Mouse (Mus musculus): ENCODE measurements around the gene Nfkbia.

DNA sequence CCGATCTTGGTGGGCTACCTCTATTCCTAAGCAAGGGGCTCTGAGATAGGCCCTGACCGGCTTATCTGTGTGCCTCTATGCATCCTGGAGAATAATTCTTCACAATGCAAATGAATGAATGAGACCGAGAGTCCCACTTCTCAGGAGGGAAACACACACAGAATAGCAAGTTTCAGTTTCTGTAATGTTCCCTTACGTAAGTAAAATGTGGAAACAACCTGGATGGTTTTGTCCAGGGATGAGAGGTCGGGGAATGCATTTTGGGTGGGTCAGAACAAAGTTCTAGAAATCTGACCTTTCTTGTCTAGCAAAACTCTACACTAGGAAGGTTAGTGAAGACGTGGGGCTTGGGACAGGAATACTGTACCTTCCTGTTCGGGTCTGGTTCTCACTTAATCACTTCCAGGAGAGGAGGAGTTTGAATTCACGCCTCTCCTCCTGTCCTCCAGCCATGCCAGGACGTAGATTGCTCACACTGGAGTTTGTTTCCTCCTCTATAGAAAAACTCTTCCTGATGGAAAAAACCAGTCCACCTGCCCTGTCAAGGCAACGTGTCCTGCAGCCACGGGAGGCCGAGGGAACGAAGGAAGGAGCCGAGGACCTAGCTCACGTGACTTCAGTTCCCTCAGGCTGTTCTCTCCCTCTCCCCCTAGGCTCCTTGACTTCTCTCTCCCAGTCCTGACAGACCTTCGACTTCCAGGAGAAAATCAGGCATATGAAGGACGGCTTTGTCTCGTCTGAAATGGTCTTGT is 5.3 kb downstream of the Nfkbia start:
- TF ChIP-seq POLR2A (IDR thresholded peaks at IDR 0.05; ENCODE audit: borderline replicate concordance, low read depth, low read length) (no peak), CTCF (IDR thresholded peaks at IDR 0.05; ENCODE audit: low read depth, low read length) (no peak)

All from bone marrow macrophage, adult 2 months (primary cell).